Mouse (Mus musculus) layer of hippocampus, adult 2 months (tissue): ENCODE data around the gene Hook1. TPM values are rescaled to one million over a fixed set of nuclear protein-coding genes. Genes with fewer than 3 reads are reported as not detected.

Experiments used
- DNase-seq, 2 experiments: peaks; one replicate each; pipeline ENCODE4 v3.0.0; 2022; ENCODE audit warnings: low spot score in 2 of 2
- H3K27ac ChIP-seq: fragments of 200-600 bp; 2 replicates; pipeline ENCODE4 v1.8.1; 2022
- H3K4me3 ChIP-seq: fragments of 200-600 bp; 2 replicates; pipeline ENCODE4 v1.8.1; 2022; ENCODE audit warnings: mild to moderate bottlenecking
- CTCF ChIP-seq: fragments of 200-600 bp; conservative IDR thresholded peaks from 2 replicates; pipeline ENCODE4 v1.8.1; 2022; ENCODE audit warnings: antibody characterized with exemption, mild to moderate bottlenecking, moderate library complexity
- total RNA-seq, 2 experiments: library from RNA; stranded (reverse); gene quantifications; 2 replicates each; pipeline ENCODE4 v1.2.3; 2021

Gene Hook1
- total RNA-seq, 2 experiments from 2014 or later: 64.2 to 65.8 TPM

- Histone ChIP-seq H3K27ac (no peak overlapping the region), H3K4me3 (no peak overlapping the region)
- DNase-seq: no peak
- TF ChIP-seq CTCF: no peak
Observed at GRCm38 (mm10) chr4:96016875-96017274, 49.8 kb downstream of the Hook1 start.

- H3K27ac ChIP-seq: no peak overlapping the region
- peak; percentile 82 for TF ChIP-seq CTCF
- DNase-seq: peak; percentile 12 to 16
- H3K4me3 ChIP-seq: no peak overlapping the region
Observed at GRCm38 (mm10) chr4:96022803-96023202, 55.8 kb downstream of the Hook1 start.

- Histone ChIP-seq H3K4me3 (no peak overlapping the region), H3K27ac (peak overlapping the region; percentile 84)
- no peak for TF ChIP-seq CTCF
- peak; percentile 21 to 37 for DNase-seq
Observed at GRCm38 (mm10) chr4:96028412-96028811, 61.4 kb downstream of the Hook1 start.

GRCm38 (mm10) chr4:96060106-96060505 is 93.1 kb downstream of the Hook1 start:
- H3K27ac ChIP-seq: no peak overlapping the region
- no peak for TF ChIP-seq CTCF
- H3K4me3 ChIP-seq: no peak overlapping the region
- DNase-seq: no peak

- DNase-seq: no peak
- Histone ChIP-seq H3K4me3 (no peak overlapping the region), H3K27ac (no peak overlapping the region)
- no peak for TF ChIP-seq CTCF
Observed at GRCm38 (mm10) chr4:96062045-96062444, 95.0 kb downstream of the Hook1 start.

Other genes starting within 250 kb of the Hook1 start
- gene Cyp2j13, start 110.3 kb downstream of the Hook1 start, total RNA-seq: 1 to 10 TPM; 1.6 to 2.2 TPM
- gene Cyp2j12, start 173.9 kb downstream of the Hook1 start, total RNA-seq: 1 to 10 TPM; 3.0 to 3.9 TPM